Mouse (Mus musculus) heart, embryonic 10.5 days (tissue): ENCODE data around the gene Ell. TPM values are rescaled to one million over a fixed set of nuclear protein-coding genes. Genes with fewer than 3 reads are reported as not detected.
"Not testable (repeated sequence)": the region's sequence is repeated elsewhere in the genome, so short reads cannot be mapped to it uniquely, and the experiment has no call there.

Source experiments
- DNase-seq: peaks from one replicate; pipeline ENCODE4 v3.0.0-alpha.2; 2017; ENCODE audit warnings: low spot score
- H3K27ac ChIP-seq: fragments of 300-500 bp; sonication (generic); 2 replicates; pipeline ENCODE4 v1.5.1; 2016; ENCODE audit warnings: mild to moderate bottlenecking
- H3K27me3 ChIP-seq: fragments of 300-500 bp; sonication (generic); 2 replicates; pipeline ENCODE4 v1.6.1; 2016; ENCODE audit warnings: mild to moderate bottlenecking; ENCODE audit not compliant: poor library complexity, insufficient read depth, severe bottlenecking
- H3K36me3 ChIP-seq: fragments of 300-500 bp; sonication (generic); 2 replicates; pipeline ENCODE4 v1.6.1; 2016; ENCODE audit warnings: mild to moderate bottlenecking, moderate library complexity
- H3K4me1 ChIP-seq: fragments of 300-500 bp; sonication (generic); 2 replicates; pipeline ENCODE4 v1.6.1; 2016; ENCODE audit warnings: mild to moderate bottlenecking
- H3K4me3 ChIP-seq: fragments of 300-500 bp; sonication (generic); 2 replicates; pipeline ENCODE4 v1.5.1; 2016; ENCODE audit warnings: mild to moderate bottlenecking, moderate library complexity
- H3K9me3 ChIP-seq: fragments of 300-500 bp; sonication (generic); 2 replicates; pipeline ENCODE4 v1.6.1; 2016; ENCODE audit warnings: mild to moderate bottlenecking, moderate library complexity
- WGBS: fragments of 180-500 bp; shearing (Covaris S2); methylation state at CpG from one replicate; pipeline ENCODE4 v1.1.7; 2016; 5-methylcytosine and 5-hydroxymethylcytosine counted together
- polyA plus RNA-seq: library from polyadenylated mRNA; unstranded; fragments of >200 nt; fragmentation: Nextera tagmentation; extraction: Ambion mirVana; gene quantifications from 2 replicates; pipeline ENCODE4 v1.2.1, GENCODE M21; 2016

Gene Ell
- polyA plus RNA-seq, 1 experiment from 2014 or later: 18.5 TPM

GRCm38 (mm10) chr8:70501820-70502529 lies 37.3 kb upstream of the Ell start:
- Histone ChIP-seq H3K27me3 (peaks cover 79% of the 10 kb centered on the region), H3K36me3 (peaks cover 13% of the 10 kb centered on the region), H3K27ac (peak overlapping the region; percentile 13; the same call in 1 of the 2 replicates), H3K4me3 (peak overlapping the region; percentile 39), H3K9me3 (no peaks in the 10 kb centered on the region), H3K4me1 (peaks cover 51% of the 10 kb centered on the region)
- no peak for DNase-seq
- WGBS: 14% methylated on average over 23 of the region's 23 CpGs

DNA sequence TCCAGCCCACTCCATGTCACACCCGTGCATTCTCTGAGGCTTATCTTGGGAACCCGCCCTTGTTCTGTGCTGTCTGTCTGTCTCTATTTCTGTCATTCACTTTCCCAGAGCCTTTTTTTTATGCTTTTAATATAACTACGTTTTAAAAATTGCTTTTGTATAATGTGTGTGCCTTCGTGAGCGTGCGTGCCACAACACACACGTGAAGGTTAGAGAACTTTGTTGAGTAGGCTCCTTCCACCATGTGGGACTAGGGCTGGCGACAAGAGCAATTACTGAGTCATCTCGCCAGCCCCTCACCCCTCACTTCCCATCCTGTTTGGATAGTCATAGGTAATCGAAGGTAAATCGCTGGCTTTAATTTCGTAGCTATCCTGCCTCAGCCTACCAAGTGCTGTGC lies 36.7 kb upstream of the Ell start:
- H3K4me3 ChIP-seq: peak overlapping the region; percentile 39
- WGBS: 28% methylated on average over 12 of the region's 12 CpGs
- peaks cover 53% of the 10 kb centered on the region for H3K4me1 ChIP-seq

DNA sequence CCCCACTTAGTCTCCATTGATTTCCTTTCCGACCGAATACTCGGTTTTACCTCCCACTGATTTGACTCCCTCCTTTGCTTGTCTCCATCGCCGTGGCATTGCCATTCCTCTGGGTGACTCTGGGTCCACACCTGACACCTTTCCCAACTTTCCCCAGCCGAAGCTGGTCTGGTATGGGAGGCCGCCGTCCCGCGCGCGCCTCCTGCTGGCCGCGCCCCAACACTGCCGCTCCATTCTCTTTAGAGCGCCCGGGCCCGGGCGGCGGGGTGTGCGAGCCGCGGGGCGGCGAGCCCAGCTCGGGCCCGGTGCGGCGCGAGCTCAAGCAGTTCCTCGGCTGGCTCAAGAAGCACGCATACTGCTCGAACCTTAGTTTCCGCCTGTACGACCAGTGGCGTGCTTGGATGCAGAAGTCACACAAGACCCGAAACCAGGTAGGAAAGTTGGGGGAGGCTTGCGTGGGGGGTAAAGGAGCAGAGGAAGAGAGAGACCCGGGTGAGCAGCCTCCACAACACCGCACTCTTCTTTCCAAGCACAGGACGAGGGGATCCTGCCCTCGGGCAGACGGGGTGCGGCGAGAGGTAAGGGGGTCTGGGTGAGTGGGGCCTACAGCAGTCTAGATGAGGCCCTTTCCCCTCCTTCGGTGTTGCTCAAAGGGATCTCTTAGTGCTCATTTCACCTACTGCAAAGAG lies 36.1 kb upstream of the Ell start:
- H3K27me3 ChIP-seq: peaks cover 67% of the 10 kb centered on the region
- peaks cover 53% of the 10 kb centered on the region for H3K4me1 ChIP-seq
- no peaks in the 10 kb centered on the region for H3K9me3 ChIP-seq
- peaks cover 24% of the 10 kb centered on the region for H3K36me3 ChIP-seq
- WGBS: 12% methylated on average over 46 of the region's 46 CpGs
- DNase-seq: peak; percentile 88
- H3K4me3 ChIP-seq: peak overlapping the region; percentile 36
- no peak overlapping the region for H3K27ac ChIP-seq

More for the DNA sequence above, 36.7 kb upstream of the Ell start:
- DNase-seq: no peak
- no peaks in the 10 kb centered on the region for H3K9me3 ChIP-seq
- H3K36me3 ChIP-seq: peaks cover 18% of the 10 kb centered on the region
- H3K27ac ChIP-seq: 0 out of 2 replicates have a peak overlapping the region, but pooled peaks have one; percentile 13
- H3K27me3 ChIP-seq: peaks cover 73% of the 10 kb centered on the region

DNA sequence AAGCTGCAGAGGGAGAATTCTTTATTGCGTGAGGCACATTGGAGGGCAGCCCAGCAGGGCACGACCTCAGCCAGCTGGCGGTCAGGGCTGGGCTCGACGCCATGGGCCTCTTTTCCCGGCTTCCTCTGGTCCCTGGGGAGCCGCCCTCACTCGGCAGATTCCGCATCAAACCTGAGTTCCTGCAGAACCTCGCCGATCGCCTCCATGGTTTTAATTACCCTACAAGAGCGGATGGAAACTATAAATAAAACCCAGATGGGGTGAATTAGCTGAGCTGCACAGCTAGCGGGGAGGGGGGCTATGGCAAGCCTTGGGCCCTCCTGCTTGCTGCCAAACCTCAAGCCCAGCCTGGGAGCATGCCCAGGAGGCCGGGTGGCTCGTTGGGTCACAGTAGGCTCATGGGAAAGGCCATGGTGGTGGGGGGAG lies 35.0 kb upstream of the Ell start:
- Histone ChIP-seq H3K9me3 (no peaks in the 10 kb centered on the region), H3K27me3 (peaks cover 56% of the 10 kb centered on the region), H3K36me3 (peaks cover 34% of the 10 kb centered on the region), H3K4me3 (0 out of 2 replicates have a peak overlapping the region, but pooled peaks have one; percentile 1), H3K27ac (no peak overlapping the region), H3K4me1 (peaks cover 63% of the 10 kb centered on the region)
- no peak for DNase-seq
- WGBS: 69% methylated on average over 16 of the region's 16 CpGs

- Histone ChIP-seq H3K27me3 (peaks cover 50% of the 10 kb centered on the region), H3K4me3 (no peak overlapping the region), H3K27ac (no peak overlapping the region), H3K4me1 (peaks cover 64% of the 10 kb centered on the region), H3K9me3 (no peaks in the 10 kb centered on the region), H3K36me3 (peaks cover 35% of the 10 kb centered on the region)
- WGBS: 77% methylated on average over 3 of the region's 3 CpGs
- peak; percentile 90 for DNase-seq
Observed at GRCm38 (mm10) chr8:70504851-70505250, 34.4 kb upstream of the Ell start.

GRCm38 (mm10) chr8:70505698-70506327 lies 33.4 kb upstream of the Ell start:
- H3K27ac ChIP-seq: peak overlapping the region; percentile 98
- DNase-seq: no peak
- peaks cover 35% of the 10 kb centered on the region for H3K36me3 ChIP-seq
- H3K4me1 ChIP-seq: peaks cover 57% of the 10 kb centered on the region
- WGBS: 35% methylated on average over 32 of the region's 32 CpGs
- H3K9me3 ChIP-seq: no peaks in the 10 kb centered on the region
- H3K4me3 ChIP-seq: peak overlapping the region; percentile 91
- H3K27me3 ChIP-seq: peaks cover 41% of the 10 kb centered on the region

DNA sequence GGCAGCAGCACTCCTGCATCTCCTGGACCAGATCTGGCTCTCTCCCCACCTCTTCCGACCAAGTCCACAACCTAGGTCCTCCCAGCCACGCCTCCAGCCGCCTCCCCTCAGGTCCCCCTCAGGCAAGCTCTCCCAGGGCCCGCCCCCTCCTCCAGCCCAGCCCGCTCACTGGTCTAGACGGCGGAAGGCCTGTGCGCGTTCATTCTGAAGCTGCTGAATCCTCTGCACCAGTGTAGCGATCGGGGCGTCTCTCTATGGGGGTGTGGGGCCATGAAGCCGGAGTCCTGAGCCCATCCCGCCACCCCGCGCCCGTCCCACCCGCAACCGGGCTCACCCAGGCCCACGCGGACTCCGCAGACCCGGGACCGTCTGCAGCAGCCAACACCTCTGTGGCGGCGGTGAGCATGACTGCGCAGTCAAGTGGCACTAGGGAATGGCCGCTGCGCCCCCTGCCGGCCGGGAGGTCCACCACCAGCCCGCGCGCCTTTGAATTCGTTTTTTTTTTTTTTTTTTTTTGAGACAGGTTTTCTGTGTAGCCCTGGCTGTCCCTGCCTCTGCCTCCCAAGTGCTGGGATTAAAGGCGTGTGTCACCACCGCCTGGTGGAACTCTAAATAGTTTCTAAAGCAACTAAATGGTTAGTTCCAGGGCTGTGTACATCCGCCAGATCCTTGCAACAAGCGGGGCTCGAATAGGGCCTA lies 32.8 kb upstream of the Ell start, which contains the start of gene Rex1bd:
Gene Rex1bd (minus strand): TSS at position 425 of the 699 bp plus-strand sequence.
- Histone ChIP-seq H3K27ac (peak within 1 kb of the TSS; percentile 98), H3K27me3 (peaks cover 34% of the 10 kb centered on the region), H3K36me3 (peaks cover 35% of the 10 kb centered on the region), H3K4me1 (peaks cover 54% of the 10 kb centered on the region), H3K9me3 (no peaks in the 10 kb centered on the region), H3K4me3 (peak within 1 kb of the TSS; percentile 91)
- WGBS: 3% methylated on average over 40 of the region's 40 CpGs
- DNase-seq: peak; percentile 99

DNA sequence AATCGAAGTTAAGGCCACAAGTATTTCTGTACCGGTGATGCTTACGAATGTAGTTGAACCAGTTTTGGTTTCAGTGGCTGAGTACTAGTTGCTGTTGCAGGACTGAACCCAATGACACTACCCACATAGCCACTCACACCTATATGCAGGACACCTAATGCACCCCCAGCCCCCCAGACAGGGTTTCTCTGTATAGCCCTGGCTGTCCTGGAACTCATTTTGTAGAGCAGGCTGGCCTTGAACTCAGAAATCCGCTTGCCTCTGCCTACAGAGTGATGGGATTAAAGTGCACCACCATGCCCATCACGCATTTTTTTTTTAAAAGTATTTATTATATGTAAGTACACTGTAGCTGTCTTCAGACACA lies 32.2 kb upstream of the Ell start:
- H3K4me3 ChIP-seq: peak overlapping the region; percentile 91
- peaks cover 54% of the 10 kb centered on the region for H3K4me1 ChIP-seq
- no peaks in the 10 kb centered on the region for H3K9me3 ChIP-seq
- peaks cover 29% of the 10 kb centered on the region for H3K27me3 ChIP-seq
- 59% methylated on average over 5 of the region's 5 CpGs for WGBS
- no peak overlapping the region for H3K27ac ChIP-seq
- peaks cover 39% of the 10 kb centered on the region for H3K36me3 ChIP-seq
- DNase-seq: no peak

GRCm38 (mm10) chr8:70509281-70509952 lies 29.8 kb upstream of the Ell start:
- Histone ChIP-seq H3K4me1 (peaks cover 38% of the 10 kb centered on the region), H3K27me3 (peaks cover 5% of the 10 kb centered on the region; the same call in 1 of the 2 replicates), H3K36me3 (peaks cover 53% of the 10 kb centered on the region), H3K27ac (peak overlapping the region; percentile 92), H3K9me3 (no peaks in the 10 kb centered on the region), H3K4me3 (peak overlapping the region; percentile 78)
- WGBS: 7% methylated on average over 25 of the region's 25 CpGs
- DNase-seq: no peak

DNA sequence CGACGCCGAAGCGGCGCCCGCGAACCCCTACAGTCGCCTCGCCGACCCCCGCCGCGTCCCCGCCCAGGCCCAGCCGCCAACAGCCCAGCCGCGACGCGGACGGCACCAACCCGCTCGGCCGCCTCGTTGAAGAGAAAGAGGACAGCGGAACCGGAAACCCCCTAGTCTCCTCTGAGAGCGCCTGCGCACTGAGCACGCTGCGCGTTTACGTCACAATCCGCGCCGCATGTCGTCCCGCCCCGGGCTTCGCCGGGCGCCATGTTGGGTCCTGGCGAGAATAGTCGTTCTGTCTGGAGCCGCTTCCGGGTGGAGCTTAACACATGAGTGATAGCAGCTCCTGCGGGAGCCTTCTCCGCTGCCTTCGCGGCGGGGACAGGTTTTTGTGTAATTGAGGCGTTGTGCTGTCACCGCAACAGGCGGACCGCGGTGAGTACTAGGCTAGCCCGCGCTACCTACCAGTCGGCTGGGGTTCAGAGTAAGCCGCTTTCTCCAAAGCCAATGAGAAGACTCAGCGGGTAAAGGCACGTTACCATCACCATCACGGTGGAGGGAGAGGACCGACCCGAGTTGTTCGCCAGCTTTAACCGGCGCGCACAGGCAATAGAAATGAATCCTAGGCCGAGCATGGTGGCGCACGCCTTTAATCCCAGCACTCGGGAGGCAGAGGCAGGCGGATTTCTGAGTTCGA lies 28.9 kb upstream of the Ell start, which contains the start of gene Uba52:
Gene Uba52 (minus strand): TSS at position 574 of the 688 bp plus-strand sequence.
- peaks cover 56% of the 10 kb centered on the region for H3K36me3 ChIP-seq
- WGBS: 1% methylated on average over 73 of the region's 74 CpGs
- peaks cover 28% of the 10 kb centered on the region for H3K4me1 ChIP-seq

DNA sequence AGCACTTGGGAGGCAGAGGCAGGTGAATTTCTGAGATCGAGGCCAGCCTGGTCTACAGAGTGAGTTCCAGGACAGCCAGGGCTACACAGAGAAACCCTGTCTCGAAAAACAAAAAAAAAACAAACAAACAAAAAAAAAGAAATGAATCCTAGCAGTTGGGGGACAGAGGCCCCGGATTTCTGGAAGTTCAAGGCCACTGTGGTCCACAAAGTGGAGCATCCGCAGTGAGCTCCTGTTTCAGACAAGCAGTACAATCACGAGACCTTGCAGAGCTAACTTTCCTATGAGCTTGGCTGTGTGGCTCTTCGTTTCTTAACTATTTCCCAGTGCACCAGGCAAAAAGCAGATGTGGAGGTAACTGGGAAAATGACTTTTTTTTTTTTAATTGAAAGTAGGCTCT lies 28.1 kb upstream of the Ell start:
- 80% methylated on average over 6 of the region's 6 CpGs for WGBS
- not testable (repeated sequence) for DNase-seq, H3K9me3 ChIP-seq, H3K27me3 ChIP-seq
- Histone ChIP-seq H3K36me3 (peaks cover 64% of the 10 kb centered on the region), H3K4me1 (peaks cover 20% of the 10 kb centered on the region), H3K27ac (peak overlapping the region; percentile 92), H3K4me3 (peak overlapping the region; percentile 78)

More for the DNA sequence above, 28.9 kb upstream of the Ell start, which contains the start of gene Uba52:
- peak within 1 kb of the TSS; percentile 78 for H3K4me3 ChIP-seq
- peak within 1 kb of the TSS; percentile 92 for H3K27ac ChIP-seq
- H3K27me3 ChIP-seq: no peaks in the 10 kb centered on the region
- no peaks in the 10 kb centered on the region for H3K9me3 ChIP-seq
- DNase-seq: peak; percentile 98
